ENCODE assay signal across 21 mouse cellular contexts in genomic region chr5:52026148-52026547, GRCm38 (mm10).
"Had no signal": no experiment of that assay in that cellular context is flagged by ENCODE, and none has a peak within 500 bp of the region (broad histone marks: within the 10 kb centered on the region; RNA-seq: fewer than 3 reads in every experiment).

No protein-coding gene starts in this region.

- H3K36me3 ChIP-seq: limb, embryonic 10.5 days; limb, embryonic 13.5 days; liver, embryonic 12.5 days; liver, embryonic 15.5 days; lung, embryonic 15.5 days; midbrain, embryonic 12.5 days; midbrain, embryonic 15.5 days; neural tube, embryonic 13.5 days; stomach, embryonic 15.5 days had no signal

- DNase-seq: kidney, postnatal 25 days; layer of hippocampus, adult 9-11 months; liver; lung, adult 18-20 months; lung, postnatal 10 days; lung, postnatal 36 days; retina, postnatal 1 day; right cerebral cortex, postnatal 25 days; spleen, adult 18-20 months; thymus, postnatal 36 days had no signal

- H3K27ac ChIP-seq: kidney, postnatal 0 days; layer of hippocampus, adult 2 months; limb, embryonic 10.5 days; limb, embryonic 13.5 days; liver, embryonic 12.5 days; liver, embryonic 15.5 days; lung, embryonic 15.5 days; midbrain, embryonic 12.5 days; midbrain, embryonic 15.5 days; neural tube, embryonic 13.5 days; stomach, embryonic 15.5 days had no signal

- H3K9ac ChIP-seq: limb, embryonic 13.5 days; liver, embryonic 12.5 days; liver, embryonic 15.5 days; lung, embryonic 15.5 days; midbrain, embryonic 12.5 days; midbrain, embryonic 15.5 days; neural tube, embryonic 13.5 days; stomach, embryonic 15.5 days had no signal

- H3K4me3 ChIP-seq: layer of hippocampus, adult 2 months; limb, embryonic 10.5 days; limb, embryonic 13.5 days; liver, embryonic 12.5 days; liver, embryonic 15.5 days; lung, embryonic 15.5 days; midbrain, embryonic 12.5 days; midbrain, embryonic 15.5 days; neural tube, embryonic 13.5 days; stomach, embryonic 15.5 days had no signal

- H3K4me1 ChIP-seq: limb, embryonic 10.5 days; limb, embryonic 13.5 days; liver, embryonic 12.5 days; liver, embryonic 15.5 days; lung, embryonic 15.5 days; midbrain, embryonic 12.5 days; neural tube, embryonic 13.5 days; stomach, embryonic 15.5 days had no signal

- ATAC-seq: liver, embryonic 12.5 days; midbrain, embryonic 15.5 days had no signal

- H3K4me2 ChIP-seq: limb, embryonic 13.5 days; liver, embryonic 12.5 days; liver, embryonic 15.5 days; lung, embryonic 15.5 days; midbrain, embryonic 12.5 days; midbrain, embryonic 15.5 days; neural tube, embryonic 13.5 days; stomach, embryonic 15.5 days had no signal

- H3K9me3 ChIP-seq: limb, embryonic 10.5 days; limb, embryonic 13.5 days; liver, embryonic 12.5 days; liver, embryonic 15.5 days; lung, embryonic 15.5 days; midbrain, embryonic 12.5 days; midbrain, embryonic 15.5 days; neural tube, embryonic 13.5 days; stomach, embryonic 15.5 days had no signal

- H3K27me3 ChIP-seq: limb, embryonic 13.5 days; liver, embryonic 12.5 days; liver, embryonic 15.5 days; lung, embryonic 15.5 days; midbrain, embryonic 12.5 days; midbrain, embryonic 15.5 days; neural tube, embryonic 13.5 days; stomach, embryonic 15.5 days had no signal
